Mouse (Mus musculus): ENCODE data around the gene Coq10b. TPM values are rescaled to one million over a fixed set of nuclear protein-coding genes. Genes with fewer than 3 reads are reported as not detected.

Gene Coq10b
- polyA plus RNA-seq, 1 experiment from 2014 or later: 33.8 TPM

DNA sequence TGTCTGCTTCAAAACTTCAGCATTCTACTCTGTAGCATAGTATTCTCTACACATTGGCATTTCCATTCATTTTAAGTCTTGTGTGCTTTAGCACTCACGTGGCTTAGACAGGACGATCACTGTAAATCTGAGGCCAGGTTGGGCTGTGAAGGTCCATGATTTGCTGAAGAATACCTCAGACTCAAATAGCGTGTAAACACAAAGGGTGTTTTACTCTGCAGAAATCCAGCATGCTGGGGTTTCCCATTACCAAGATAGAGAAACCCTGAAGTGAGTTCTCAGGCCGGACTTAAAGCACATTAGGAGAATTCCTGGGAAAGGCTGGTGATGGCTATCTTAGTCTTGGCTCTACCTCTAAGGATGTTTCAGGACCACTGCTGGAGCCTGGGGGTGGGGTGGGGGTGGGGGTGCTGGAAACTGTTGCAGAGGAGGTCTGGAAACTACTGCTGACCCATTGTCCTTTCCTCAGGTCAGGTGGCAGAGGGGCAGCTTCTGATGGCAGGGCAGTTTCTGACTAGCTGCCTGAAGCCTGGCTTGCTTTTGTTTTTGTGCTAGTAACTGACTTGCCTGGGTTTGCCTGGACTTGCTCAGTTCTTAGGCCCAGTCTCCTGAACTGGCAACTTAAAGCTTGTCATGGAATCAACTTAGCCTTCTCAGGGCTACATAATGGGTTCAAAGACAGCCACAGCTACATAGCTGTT is 56.6 kb downstream of the Coq10b start:
- no peak for DNase-seq (ENCODE audit: low spot score, missing footprints)

More for the DNA sequence above, 56.6 kb downstream of the Coq10b start:
- Histone ChIP-seq H3K27me3 (ENCODE audit: control insufficient read depth, insufficient read depth, low read length) (no peaks in the 10 kb centered on the region), H3K36me3 (ENCODE audit: control insufficient read depth, insufficient read depth, low read length) (no peaks in the 10 kb centered on the region), H3K27ac (ENCODE audit: low read depth, low read length) (no peak overlapping the region), H3K9me3 (ENCODE audit: control insufficient read depth, low read length) (no peaks in the 10 kb centered on the region), H3K4me2 (no peak overlapping the region), H3K9ac (ENCODE audit: low read length) (no peak overlapping the region), H3K4me3 (ENCODE audit: low read depth, low read length) (no peak overlapping the region), H3K4me1 (ENCODE audit: control insufficient read depth, insufficient read depth, low read length) (no peaks in the 10 kb centered on the region)
- ATAC-seq (ENCODE audit: low FRiP score): no peak
- 87% methylated on average over 4 of the region's 4 CpGs for WGBS

Other genes starting within 250 kb of the Coq10b start
- 10.1 and 14.0 TPM in 2 replicates for gene Ankrd44, start 126.4 kb upstream of the Coq10b start, polyA plus RNA-seq (2014; fragmentation: Nextera tagmentation; extraction: Ambion mirVana)
- 365 and 366 TPM in 2 replicates for gene Sf3b1, start 25.3 kb upstream of the Coq10b start, polyA plus RNA-seq (2014; fragmentation: Nextera tagmentation; extraction: Ambion mirVana)
- 517 and 525 TPM in 2 replicates for gene Hspe1, start 35.4 kb downstream of the Coq10b start, polyA plus RNA-seq (2014; fragmentation: Nextera tagmentation; extraction: Ambion mirVana)
- gene Hspd1, start 35.5 kb downstream of the Coq10b start, polyA plus RNA-seq (2014; fragmentation: Nextera tagmentation; extraction: Ambion mirVana): 409 and 425 TPM in 2 replicates
- gene Mob4, start 78.5 kb downstream of the Coq10b start, polyA plus RNA-seq (2014; fragmentation: Nextera tagmentation; extraction: Ambion mirVana): 148 and 177 TPM in 2 replicates
- gene Rftn2, start 174.0 kb downstream of the Coq10b start, polyA plus RNA-seq (2014; fragmentation: Nextera tagmentation; extraction: Ambion mirVana): 6.4 and 7.3 TPM in 2 replicates
- gene Mars2, start 184.4 kb downstream of the Coq10b start, polyA plus RNA-seq (2014; fragmentation: Nextera tagmentation; extraction: Ambion mirVana): 2.8 and 2.9 TPM in 2 replicates